Mouse (Mus musculus) forebrain, embryonic 11.5 days (tissue): ENCODE data around the gene Taf11. TPM values are rescaled to one million over a fixed set of nuclear protein-coding genes. Genes with fewer than 3 reads are reported as not detected.

Experiments
- ATAC-seq: fragments of 200-750 bp; cut with Nextera tagmentation; replicated peaks from 2 replicates; pipeline ENCODE4 v1.8.0; 2017; ENCODE audit warnings: moderate TSS enrichment; ENCODE audit not compliant: low FRiP score
- DNase-seq: peaks from one replicate; pipeline ENCODE4 v3.0.0-alpha.2; 2017; ENCODE audit warnings: low spot score
- H3K27ac ChIP-seq: fragments of 300-500 bp; sonication (generic); 2 replicates; pipeline ENCODE4 v1.5.1; 2014; ENCODE audit warnings: low read depth, low read length
- H3K27me3 ChIP-seq: fragments of 300-500 bp; sonication (generic); 2 replicates; pipeline ENCODE4 v1.6.1; 2014; ENCODE audit warnings: mild to moderate bottlenecking, low read length, mixed read lengths; ENCODE audit not compliant: control insufficient read depth, insufficient read depth
- H3K36me3 ChIP-seq: fragments of 300-500 bp; sonication (generic); 2 replicates; pipeline ENCODE4 v1.6.1; 2014; ENCODE audit warnings: mild to moderate bottlenecking, low read length, moderate library complexity, mixed read lengths; ENCODE audit not compliant: control insufficient read depth, insufficient read depth
- H3K4me1 ChIP-seq: fragments of 300-500 bp; sonication (generic); replicated peaks from 2 replicates; pipeline ENCODE4 v1.6.1; 2014; ENCODE audit warnings: low read length, mixed read lengths; ENCODE audit not compliant: control insufficient read depth, insufficient read depth
- H3K4me2 ChIP-seq: fragments of 300-500 bp; sonication (generic); 2 replicates; pipeline ENCODE4 v1.6.1; 2014; ENCODE audit warnings: low read depth, mild to moderate bottlenecking, low read length, moderate library complexity, mixed read lengths; ENCODE audit not compliant: severe bottlenecking
- H3K4me3 ChIP-seq: fragments of 300-500 bp; sonication (generic); 2 replicates; pipeline ENCODE4 v1.5.1; 2014; ENCODE audit warnings: low read depth, low read length
- H3K9ac ChIP-seq: fragments of 300-500 bp; sonication (generic); 2 replicates; pipeline ENCODE4 v1.6.1; 2014; ENCODE audit warnings: low read length
- H3K9me3 ChIP-seq: fragments of 300-500 bp; sonication (generic); 2 replicates; pipeline ENCODE4 v1.6.1; 2016; ENCODE audit warnings: low read length, mixed read lengths; ENCODE audit not compliant: control insufficient read depth
- WGBS: fragments of 180-500 bp; shearing (Covaris S2); extraction: QIAGEN DNeasy Blood & Tissue Kit; methylation state at CpG from one replicate; pipeline ENCODE4 v1.1.7; 2014; 5-methylcytosine and 5-hydroxymethylcytosine counted together
- polyA plus RNA-seq: library from polyadenylated mRNA; unstranded; fragments of >200 nt; fragmentation: Nextera tagmentation; extraction: Ambion mirVana; gene quantifications from 2 replicates; pipeline ENCODE4 v1.2.1, GENCODE M21; 2014

Taf11 gene
- polyA plus RNA-seq, 1 experiment from 2014 or later, result 98.5 TPM

GRCm38 (mm10) chr17:27941698-27942097 is 32.1 kb upstream of the Taf11 start:
- Histone ChIP-seq H3K4me2 (no peak overlapping the region), H3K36me3 (no peaks in the 10 kb centered on the region), H3K27me3 (no peaks in the 10 kb centered on the region), H3K27ac (no peak overlapping the region), H3K9me3 (no peaks in the 10 kb centered on the region), H3K4me3 (no peak overlapping the region), H3K9ac (no peak overlapping the region), H3K4me1 (0 out of 2 replicates have a peak, but pooled peaks cover 5% of the 10 kb centered on the region)
- ATAC-seq, result no peak
- WGBS, result 79% methylated on average over 2 of the region's 2 CpGs
- DNase-seq, result no peak

GRCm38 (mm10) chr17:27941178-27941577 is 31.5 kb upstream of the Taf11 start:
- Histone ChIP-seq H3K36me3 (no peaks in the 10 kb centered on the region), H3K4me3 (no peak overlapping the region), H3K9ac (no peak overlapping the region), H3K4me2 (no peak overlapping the region), H3K4me1 (0 out of 2 replicates have a peak, but pooled peaks cover 4% of the 10 kb centered on the region), H3K9me3 (no peaks in the 10 kb centered on the region), H3K27ac (no peak overlapping the region), H3K27me3 (no peaks in the 10 kb centered on the region)
- ATAC-seq (no peak), DNase-seq (no peak)
- 81% methylated on average over 5 of the region's 5 CpGs for WGBS

- Histone ChIP-seq H3K9ac (no peak overlapping the region), H3K4me2 (no peak overlapping the region), H3K27me3 (no peaks in the 10 kb centered on the region), H3K4me3 (no peak overlapping the region), H3K36me3 (no peaks in the 10 kb centered on the region), H3K4me1 (0 out of 2 replicates have a peak, but pooled peaks cover 2% of the 10 kb centered on the region), H3K27ac (no peak overlapping the region), H3K9me3 (no peaks in the 10 kb centered on the region)
- WGBS, result 75% methylated on average over 4 of the region's 4 CpGs
- DNase-seq (no peak), ATAC-seq (no peak)
Measured at GRCm38 (mm10) chr17:27940352-27940751, 30.7 kb upstream of the Taf11 start.

- H3K27ac ChIP-seq, result no peak overlapping the region
- WGBS, result 93% methylated on average over 5 of the region's 5 CpGs
- H3K4me2 ChIP-seq, result no peak overlapping the region
- DNase-seq (no peak), ATAC-seq (no peak)
- H3K4me3 ChIP-seq, result no peak overlapping the region
- 0 out of 2 replicates have a peak, but pooled peaks cover 2% of the 10 kb centered on the region for H3K4me1 ChIP-seq
- H3K9ac ChIP-seq, result no peak overlapping the region
- no peaks in the 10 kb centered on the region for H3K27me3 ChIP-seq
- H3K36me3 ChIP-seq, result no peaks in the 10 kb centered on the region
- H3K9me3 ChIP-seq, result no peaks in the 10 kb centered on the region
Measured at GRCm38 (mm10) chr17:27939028-27939427, 29.4 kb upstream of the Taf11 start.

- no peaks in the 10 kb centered on the region for H3K27me3 ChIP-seq
- no peaks in the 10 kb centered on the region for H3K36me3 ChIP-seq
- no peak overlapping the region for H3K9ac ChIP-seq
- H3K27ac ChIP-seq, result no peak overlapping the region
- H3K4me1 ChIP-seq, result 0 out of 2 replicates have a peak, but pooled peaks cover 2% of the 10 kb centered on the region
- H3K4me2 ChIP-seq, result no peak overlapping the region
- H3K4me3 ChIP-seq, result no peak overlapping the region
- H3K9me3 ChIP-seq, result no peaks in the 10 kb centered on the region
- ATAC-seq (no peak), DNase-seq (no peak)
- WGBS, result 86% methylated on average over 12 of the region's 12 CpGs
Measured at GRCm38 (mm10) chr17:27938121-27938754, 28.6 kb upstream of the Taf11 start.

- Histone ChIP-seq H3K36me3 (no peaks in the 10 kb centered on the region), H3K27ac (no peak overlapping the region), H3K9ac (no peak overlapping the region), H3K4me1 (0 out of 2 replicates have a peak, but pooled peaks cover 2% of the 10 kb centered on the region), H3K27me3 (no peaks in the 10 kb centered on the region), H3K4me2 (no peak overlapping the region), H3K4me3 (no peak overlapping the region), H3K9me3 (no peaks in the 10 kb centered on the region)
- no peak for DNase-seq
- no peak for ATAC-seq
- WGBS, result 92% methylated on average over 4 of the region's 4 CpGs
Measured at GRCm38 (mm10) chr17:27937054-27937615, 27.5 kb upstream of the Taf11 start.

- Histone ChIP-seq H3K4me1 (0 out of 2 replicates have a peak, but pooled peaks cover 2% of the 10 kb centered on the region), H3K4me3 (no peak overlapping the region), H3K27ac (no peak overlapping the region), H3K27me3 (no peaks in the 10 kb centered on the region), H3K9ac (no peak overlapping the region), H3K36me3 (no peaks in the 10 kb centered on the region), H3K9me3 (no peaks in the 10 kb centered on the region), H3K4me2 (no peak overlapping the region)
- DNase-seq, result no peak
- WGBS, result 93% methylated on average over 3 of the region's 3 CpGs
- ATAC-seq, result no peak
Measured at GRCm38 (mm10) chr17:27935091-27935490, 25.4 kb upstream of the Taf11 start.

GRCm38 (mm10) chr17:27934136-27934910 is 24.7 kb upstream of the Taf11 start:
- Histone ChIP-seq H3K27me3 (no peaks in the 10 kb centered on the region), H3K27ac (no peak overlapping the region), H3K4me2 (no peak overlapping the region), H3K4me3 (no peak overlapping the region), H3K9me3 (no peaks in the 10 kb centered on the region), H3K9ac (no peak overlapping the region), H3K36me3 (no peaks in the 10 kb centered on the region), H3K4me1 (0 out of 2 replicates have a peak, but pooled peaks cover 2% of the 10 kb centered on the region)
- DNase-seq, result no peak
- WGBS, result 90% methylated on average over 10 of the region's 10 CpGs
- ATAC-seq, result no peak
